Mouse (Mus musculus): ENCODE results near the gene Dvl1.

The Dvl1 gene

DNA sequence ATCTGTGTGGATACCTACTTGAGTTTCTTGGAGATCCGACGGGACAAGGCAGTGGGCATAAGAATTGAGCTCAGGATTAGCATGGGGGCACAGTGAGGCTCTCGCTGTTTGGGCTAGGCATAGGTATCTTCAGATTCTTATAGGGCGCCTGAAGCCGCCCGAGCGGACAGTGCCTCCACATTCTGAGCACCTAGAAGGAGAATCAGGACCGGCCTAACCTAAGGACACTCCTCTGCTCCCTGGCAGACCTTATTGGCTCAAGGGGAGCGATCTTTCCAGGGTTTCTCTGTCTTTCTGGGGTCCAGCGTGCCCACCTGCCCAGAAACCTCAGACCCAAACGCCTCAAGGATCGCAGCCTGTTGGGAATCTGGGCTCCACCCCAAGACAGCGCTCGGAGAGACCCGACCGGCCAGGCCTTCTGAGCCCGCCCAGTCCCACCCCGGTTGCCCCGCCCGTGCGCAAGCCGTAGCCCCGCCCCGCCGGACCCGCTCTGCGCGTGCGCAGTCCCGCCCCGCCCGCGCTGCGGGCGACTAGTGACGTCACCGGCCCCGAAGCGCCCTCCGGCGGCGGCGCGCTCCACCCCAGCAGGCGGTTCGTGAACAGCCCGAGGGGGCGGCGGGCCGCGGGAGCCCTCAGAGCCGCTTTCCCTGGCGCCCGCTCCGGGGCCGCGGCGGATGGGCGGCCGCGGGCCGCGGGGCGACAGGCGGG lies at the start of gene Dvl1:
Dvl1 (plus strand) TSS at position 532 of the 708 bp plus-strand sequence.
- in situ Hi-C loops (cut with MboI, MseI), result no loop called here

GRCm38 (mm10) chr4:155802075-155802474 lies 45.1 kb upstream of the Dvl1 start:
- in situ Hi-C loops (cut with MboI, MseI), result no loop called here

DNA sequence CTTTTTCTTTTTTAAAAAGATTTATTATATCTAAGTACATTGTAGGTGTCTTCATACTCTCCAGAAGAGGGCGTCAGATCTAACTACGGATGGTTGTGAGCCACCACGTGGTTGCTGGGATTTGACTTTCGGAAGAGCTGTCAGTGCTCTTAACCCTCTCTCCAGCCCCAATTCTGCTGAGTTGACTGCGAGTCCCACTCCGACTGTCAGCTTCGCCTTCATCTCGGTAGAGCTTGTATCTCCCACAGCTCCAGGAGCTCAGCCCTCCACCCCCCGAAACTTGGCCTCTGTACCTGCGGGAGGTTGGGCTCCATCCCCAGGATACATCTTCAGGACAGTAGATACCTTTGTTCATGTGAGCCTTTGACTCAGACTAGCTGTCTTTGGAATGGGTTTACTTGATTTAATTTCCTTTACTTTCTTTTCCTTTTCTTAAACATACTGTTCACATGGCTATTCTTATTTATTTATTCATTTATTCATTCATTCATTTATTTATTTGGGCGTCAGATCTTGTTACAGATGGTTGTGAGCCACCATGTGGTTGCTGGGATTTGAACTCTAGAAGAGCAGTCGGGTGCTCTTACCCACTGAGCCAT lies 44.4 kb upstream of the Dvl1 start, which contains the start of gene Mrpl20:
Mrpl20 (plus strand) TSS at position 138 of the 599 bp plus-strand sequence.
- in situ Hi-C loops (cut with MboI, MseI), result no loop called here

DNA sequence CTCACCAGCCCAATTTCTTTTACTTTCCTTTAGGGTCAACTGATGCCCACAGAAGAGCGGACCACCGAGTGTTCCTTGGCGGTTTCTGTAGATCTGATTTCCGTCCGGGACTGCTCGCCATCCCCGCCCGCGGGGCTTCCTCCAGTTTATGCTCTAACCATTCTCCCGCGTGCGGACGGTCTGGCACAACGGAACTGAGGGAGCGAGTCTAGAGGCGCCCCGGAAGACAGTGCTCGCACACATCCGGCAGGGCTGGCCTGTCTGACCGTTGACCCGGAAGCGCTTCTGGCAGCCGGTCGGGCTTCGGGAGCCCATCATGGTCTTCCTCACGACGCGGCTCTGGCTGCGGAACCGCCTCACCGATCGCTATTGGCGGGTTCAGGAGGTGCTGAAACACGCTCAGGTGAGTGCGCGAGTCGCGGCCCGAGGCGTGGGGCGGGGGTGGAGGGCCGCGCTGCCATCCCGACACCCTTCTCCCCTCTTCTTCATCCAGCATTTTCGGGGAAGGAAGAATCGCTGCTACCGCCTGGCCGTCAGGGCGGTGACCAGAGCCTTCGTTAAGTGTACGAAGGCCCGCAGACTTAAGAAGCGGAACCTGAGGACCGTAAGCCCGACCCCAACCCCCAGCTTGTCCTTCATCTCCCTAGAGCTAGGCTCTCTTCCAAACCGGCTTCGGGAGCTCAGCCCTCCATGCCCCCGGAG lies 43.7 kb upstream of the Dvl1 start:
- in situ Hi-C loops (cut with MboI, MseI), result no loop called here

DNA sequence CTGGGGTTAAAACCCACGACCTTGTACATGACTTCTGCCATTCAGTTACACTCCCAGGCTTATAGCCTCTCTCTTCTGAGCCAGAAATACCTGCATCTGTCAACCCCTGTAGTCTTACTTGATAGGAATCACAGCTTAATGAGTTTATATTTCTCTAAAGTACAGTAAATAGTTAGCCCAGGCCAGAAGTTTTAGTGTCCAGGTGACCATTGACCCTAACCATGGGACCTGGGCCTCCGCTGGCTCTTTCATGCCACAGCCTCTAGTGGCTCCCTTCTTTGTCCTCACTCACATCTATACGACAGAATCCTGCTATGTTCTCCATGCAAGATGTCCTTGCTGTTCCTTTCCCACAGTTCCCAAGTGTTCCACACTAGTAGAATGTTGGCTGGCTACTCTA lies 39.4 kb upstream of the Dvl1 start:
- in situ Hi-C loops (cut with MboI, MseI), result no loop called here

DNA sequence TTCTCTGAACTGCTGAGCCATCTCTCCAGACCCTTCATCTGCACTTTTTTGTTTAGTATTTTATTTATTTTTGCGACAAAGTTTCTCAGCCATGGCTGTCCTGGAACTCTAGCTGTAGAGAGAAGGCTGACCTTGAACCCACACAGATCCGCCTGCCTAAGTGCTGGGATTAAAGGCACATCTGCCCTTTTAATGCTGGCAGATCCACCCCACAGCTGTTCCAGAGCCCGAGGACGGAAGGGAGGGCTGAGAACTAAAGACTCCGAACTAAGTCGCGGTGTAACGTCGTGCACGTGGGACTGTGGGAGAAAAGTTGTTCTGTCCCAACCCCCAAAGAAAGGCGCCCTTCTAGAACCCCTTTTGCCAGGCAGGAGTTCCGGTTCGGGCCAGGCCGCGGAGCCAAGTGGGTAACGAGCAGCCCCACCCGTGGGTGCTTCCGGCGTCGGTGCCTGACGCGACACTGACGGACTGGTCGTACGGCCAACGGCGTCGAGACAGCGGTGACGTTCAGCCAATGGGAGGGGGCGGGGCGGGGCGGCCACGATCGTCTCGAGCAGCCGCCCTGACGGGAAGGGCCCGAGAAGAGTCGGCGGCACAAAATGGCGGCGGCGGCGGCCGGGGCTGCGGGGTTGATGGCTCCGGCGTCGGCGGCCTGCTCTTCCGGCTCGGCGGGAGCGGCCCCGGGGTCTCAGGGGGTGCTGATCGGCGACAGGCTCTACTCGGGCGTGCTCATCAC lies 35.1 kb upstream of the Dvl1 start, which contains the start of gene Ccnl2:
Ccnl2 (plus strand) TSS at position 561 of the 736 bp plus-strand sequence.
- in situ Hi-C loops (cut with MboI, MseI), result no loop called here

GRCm38 (mm10) chr4:155812665-155813181 lies 34.5 kb upstream of the Dvl1 start:
- in situ Hi-C loops (cut with MboI, MseI), result no loop called here

- in situ Hi-C loops (cut with MboI, MseI), result no loop called here
These were observed 29.7 kb upstream of the Dvl1 start for GRCm38 (mm10) chr4:155817533-155817932.

DNA sequence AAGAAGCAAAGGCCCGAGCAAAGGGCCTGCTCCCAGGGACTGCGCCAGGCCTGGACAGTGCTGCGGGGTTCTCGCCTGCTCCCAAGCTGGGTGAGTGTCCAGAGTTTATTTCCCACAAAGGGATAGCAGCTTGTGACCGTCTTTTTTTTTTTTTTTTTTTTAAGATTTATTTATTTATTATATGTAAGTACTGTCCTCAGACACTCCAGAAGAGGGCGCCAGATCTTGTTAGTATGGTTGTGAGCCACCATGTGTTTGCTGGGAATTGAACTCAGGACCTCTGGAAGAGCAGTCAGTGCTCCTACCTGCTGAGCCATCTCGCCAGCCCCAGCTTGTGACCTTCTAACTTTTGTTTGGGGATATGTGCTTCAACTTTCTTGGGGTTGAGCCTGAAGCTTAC lies 26.2 kb upstream of the Dvl1 start:
- in situ Hi-C loops (cut with MboI, MseI), result no loop called here

DNA sequence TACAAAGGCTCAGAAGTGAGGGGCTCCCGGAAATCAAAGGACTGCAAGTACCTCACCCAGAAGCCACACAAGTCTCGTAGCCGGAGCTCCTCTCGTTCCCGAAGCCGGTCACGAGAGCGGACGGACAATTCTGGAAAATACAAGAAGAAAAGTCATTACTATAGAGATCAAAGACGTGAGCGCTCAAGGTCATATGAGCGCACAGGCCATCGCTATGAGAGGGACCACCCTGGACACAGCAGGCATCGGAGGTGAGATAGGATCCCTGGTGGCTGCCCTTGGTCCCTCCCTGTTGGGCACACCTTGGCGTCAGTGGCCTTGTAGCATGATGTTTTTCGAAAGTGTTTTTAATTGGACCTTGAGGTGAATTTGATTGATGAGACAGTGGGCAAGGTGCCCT lies 23.8 kb upstream of the Dvl1 start:
- in situ Hi-C loops (cut with MboI, MseI), result no loop called here

DNA sequence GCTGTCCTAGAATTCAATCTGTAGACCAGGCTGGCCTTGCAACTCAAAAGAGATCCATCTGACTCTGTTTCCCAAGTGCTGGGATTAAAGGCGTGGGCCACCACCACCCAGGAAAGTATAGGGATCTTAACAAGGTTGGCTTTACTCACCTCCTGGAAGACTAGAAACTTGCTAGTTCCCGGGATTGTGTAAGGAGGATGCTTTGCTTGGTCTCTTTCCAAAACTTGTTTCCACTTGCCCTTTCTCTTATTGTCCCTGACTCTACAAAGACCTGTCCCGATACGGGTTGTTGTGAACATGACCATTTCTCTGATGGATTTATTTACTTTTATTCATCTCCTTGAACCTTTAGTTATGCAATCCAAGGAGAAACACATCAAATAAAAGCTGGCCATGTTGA lies 17.3 kb upstream of the Dvl1 start:
- in situ Hi-C loops (cut with MboI, MseI), result no loop called here

DNA sequence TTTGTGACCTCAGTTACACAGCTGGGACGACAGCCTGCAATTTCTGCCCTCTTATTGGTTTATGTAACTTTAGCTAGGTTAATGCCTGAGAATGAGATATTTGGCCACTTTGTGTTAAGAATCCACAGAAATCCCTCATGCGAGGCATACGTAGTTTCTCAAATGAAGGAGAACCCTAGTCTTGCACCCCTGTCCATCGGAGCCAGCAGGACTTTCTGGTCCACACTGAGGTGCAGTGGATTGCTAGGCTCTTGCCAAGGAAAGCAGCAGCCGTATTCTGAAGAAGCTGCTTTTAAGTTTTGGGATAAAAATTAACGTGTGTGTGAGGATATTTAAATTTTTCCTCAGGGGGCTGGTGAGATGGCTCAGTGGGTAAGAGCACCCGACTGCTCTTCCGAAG lies 16.6 kb upstream of the Dvl1 start:
- in situ Hi-C loops (cut with MboI, MseI), result no loop called here

DNA sequence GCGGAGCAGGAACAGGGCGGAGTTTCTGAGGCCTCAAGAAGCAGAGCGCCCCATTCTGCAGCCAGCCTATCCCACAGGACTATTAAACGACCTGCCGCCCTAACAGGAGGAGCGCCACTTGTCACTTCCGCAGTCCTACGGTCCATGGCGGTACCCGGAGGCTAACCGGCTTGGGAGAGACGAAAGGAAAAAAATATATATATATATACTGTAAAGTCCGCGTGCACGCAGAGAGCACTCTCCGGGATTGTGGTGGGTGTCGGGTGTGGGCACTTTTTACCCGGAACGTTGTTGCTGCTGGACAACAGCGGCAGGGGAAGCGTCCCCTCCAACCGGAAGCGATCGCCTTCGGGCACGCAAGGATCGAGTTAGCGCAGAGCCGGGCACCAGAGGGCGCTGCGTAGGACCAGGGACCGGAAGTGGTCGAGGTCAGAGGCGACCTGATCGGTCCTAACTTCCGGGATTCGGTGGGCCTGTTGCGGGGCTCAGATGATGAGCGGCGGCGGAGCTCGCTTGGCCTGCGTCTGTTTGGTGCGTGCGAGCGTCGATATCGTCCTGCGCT lies 15.9 kb upstream of the Dvl1 start, which contains the start of gene Aurkaip1:
Aurkaip1 (plus strand) TSS at position 68 of the 562 bp plus-strand sequence.
- in situ Hi-C loops (cut with MboI, MseI), result no loop called here

DNA sequence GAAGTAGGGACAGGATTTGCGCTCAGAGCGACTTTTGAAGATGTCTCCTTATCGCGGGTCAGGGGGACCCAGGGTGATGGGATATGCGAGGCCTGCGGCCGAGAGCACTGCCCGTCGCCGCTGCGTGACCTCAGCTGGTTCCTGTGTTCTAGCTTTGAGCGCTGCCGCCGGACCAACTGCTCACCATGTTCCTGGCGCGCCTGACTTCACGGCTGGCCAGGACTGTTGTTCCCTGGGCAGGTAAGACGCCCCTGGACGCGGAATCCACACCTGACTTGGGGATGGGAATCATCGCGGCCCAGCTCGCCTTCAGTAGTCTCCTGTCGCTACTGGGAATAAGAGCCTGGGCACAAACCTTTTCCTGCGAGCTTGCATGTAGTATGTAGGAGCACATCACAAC lies 15.4 kb upstream of the Dvl1 start:
- in situ Hi-C loops (cut with MboI, MseI), result no loop called here

- in situ Hi-C loops (cut with MboI, MseI), result no loop called here
These were observed 14.9 kb upstream of the Dvl1 start for GRCm38 (mm10) chr4:155832321-155832720.

DNA sequence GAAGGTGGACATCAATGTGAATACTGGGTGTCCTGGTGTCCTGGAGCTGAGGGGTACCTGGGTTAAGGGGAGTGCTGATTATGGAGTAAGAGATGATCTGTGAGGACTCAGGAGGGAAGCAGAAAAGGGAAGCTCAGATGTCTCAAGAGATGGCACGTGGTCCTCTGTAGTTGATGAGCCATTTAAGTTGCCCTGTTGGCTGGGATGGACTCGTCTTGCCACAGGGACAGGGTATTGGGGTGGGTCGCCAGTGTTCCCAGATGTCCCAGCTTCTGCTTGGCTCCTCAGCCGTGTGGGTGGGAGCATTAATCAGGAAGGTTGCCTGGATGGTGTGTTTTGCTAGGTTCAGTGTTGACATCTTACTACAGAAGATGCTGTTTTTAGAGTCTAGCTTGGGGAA lies 14.0 kb upstream of the Dvl1 start:
- in situ Hi-C loops (cut with MboI, MseI), result no loop called here

GRCm38 (mm10) chr4:155833836-155834235 lies 13.4 kb upstream of the Dvl1 start:
- in situ Hi-C loops (cut with MboI, MseI), result no loop called here

GRCm38 (mm10) chr4:155837404-155838010 lies 9.7 kb upstream of the Dvl1 start:
- in situ Hi-C loops (cut with MboI, MseI), result no loop called here

GRCm38 (mm10) chr4:155838187-155839153 lies 8.7 kb upstream of the Dvl1 start:
- in situ Hi-C loops (cut with MboI, MseI), result no loop called here

DNA sequence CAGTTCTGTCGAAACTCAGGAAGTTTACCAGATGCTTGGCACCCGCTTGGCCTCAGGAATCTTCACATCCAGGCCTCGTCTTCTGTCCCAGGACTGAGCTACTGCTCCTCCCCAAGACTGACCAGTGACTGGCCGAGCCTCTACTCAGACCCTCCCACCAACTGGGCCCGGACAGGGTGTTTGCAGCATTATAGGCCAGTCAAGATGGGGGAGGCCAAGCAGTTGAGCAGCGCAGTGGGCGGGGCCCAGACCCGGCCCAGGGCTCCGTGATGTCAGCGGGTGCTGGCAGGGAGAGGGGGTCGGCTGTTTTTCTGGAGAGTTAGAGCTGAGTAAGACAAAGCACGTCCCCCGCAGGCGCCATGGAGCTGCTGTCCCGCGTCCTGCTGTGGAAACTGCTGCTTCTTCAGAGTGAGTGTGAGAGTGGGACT lies 7.7 kb upstream of the Dvl1 start, which contains the start of gene Mxra8:
Mxra8 (plus strand) TSS at position 198 of the 428 bp plus-strand sequence.
- in situ Hi-C loops (cut with MboI, MseI), result no loop called here
